Mouse (Mus musculus) lung, adult 2 months (tissue): ENCODE data around the gene Hist1h4b.

ENCODE experiments used
- CTCF ChIP-seq: fragments of 200-500 bp; IDR thresholded peaks from 2 replicates; pipeline ENCODE4 v1.5.1; 2011; ENCODE audit warnings: mild to moderate bottlenecking, low read length, control low read depth; ENCODE audit not compliant: insufficient read depth
- POLR2A ChIP-seq: fragments of 200-500 bp; IDR thresholded peaks from 2 replicates; pipeline ENCODE4 v1.6.1; 2011; ENCODE audit warnings: low read depth, mild to moderate bottlenecking, control low read depth, low read length, borderline replicate concordance; ENCODE audit errors: extremely low read depth

- TF ChIP-seq POLR2A (peak; percentile 99), CTCF (no peak)
Measured at GRCm38 (mm10) chr13:23738677-23739068, 18.1 kb upstream of the Hist1h4b start, which contains the start of gene Hist1h1c.
